In the genomic region with DNA sequence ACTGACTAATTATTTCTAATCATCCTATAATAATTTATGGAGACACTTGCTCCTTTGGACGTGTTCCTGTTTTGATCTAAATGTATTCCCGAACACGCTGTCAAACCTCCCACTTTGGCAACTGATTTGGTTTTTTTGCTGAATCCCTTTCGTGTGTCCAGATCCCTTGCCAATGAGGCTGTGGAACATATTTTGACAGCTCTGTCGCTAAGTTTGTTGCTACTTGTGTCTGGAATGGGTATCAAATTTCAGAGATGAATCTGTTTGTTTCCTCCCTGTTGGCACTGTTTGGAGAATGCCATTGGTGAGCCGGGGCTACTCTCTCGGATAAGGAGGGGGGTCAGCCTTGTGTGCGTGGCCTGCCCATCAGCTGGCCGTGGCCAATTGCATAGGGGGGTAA, we compare ENCODE assay signal across 22 mouse cellular contexts.
A peak's percentile ranks its signal among the peaks of the same experiment; 100 is the strongest.
DNase-seq lines count a peak whose midpoint lies in the region; ATAC-seq and TF ChIP-seq lines count a peak whose summit lies in the region.
"Had no signal": no experiment of that assay in that cellular context is flagged by ENCODE, and none has a peak within 500 bp of the region (broad histone marks: within the 10 kb centered on the region; RNA-seq: fewer than 3 reads in every experiment).

No protein-coding gene starts in this region.

- peak; percentile 35; the same call in 1 of the 2 replicates for ATAC-seq in forebrain, embryonic 15.5 days (replicated peaks)
- ATAC-seq in forebrain, embryonic 12.5 days (ENCODE audit: low FRiP score), result no peak
- no peak for ATAC-seq in megakaryocyte progenitor cell, adult 5-6 weeks (replicated peaks; ENCODE audit: poor library complexity)
- ATAC-seq: intestine, postnatal 0 days had no signal

- no peaks in the 10 kb centered on the region for H3K9me3 ChIP-seq in forebrain, embryonic 15.5 days
- peaks cover 2% of the 10 kb centered on the region; the same call in 1 of the 2 replicates for H3K9me3 ChIP-seq in forebrain, embryonic 12.5 days
- H3K9me3 ChIP-seq: embryonic facial prominence, embryonic 13.5 days; heart, embryonic 10.5 days; hindbrain, embryonic 15.5 days; limb, embryonic 13.5 days; stomach, embryonic 15.5 days had no signal

- H3K4me1 ChIP-seq in forebrain, embryonic 15.5 days, result peaks cover 20% of the 10 kb centered on the region
- 0 out of 2 replicates have a peak, but pooled peaks cover 3% of the 10 kb centered on the region for H3K4me1 ChIP-seq in forebrain, embryonic 12.5 days
- H3K4me1 ChIP-seq: embryonic facial prominence, embryonic 13.5 days; limb, embryonic 13.5 days; stomach, embryonic 15.5 days had no signal

- no peaks in the 10 kb centered on the region for H3K36me3 ChIP-seq in forebrain, embryonic 15.5 days
- H3K36me3 ChIP-seq in forebrain, embryonic 12.5 days (replicated peaks), result no peaks in the 10 kb centered on the region
- H3K36me3 ChIP-seq: embryonic facial prominence, embryonic 13.5 days; heart, embryonic 10.5 days; hindbrain, embryonic 15.5 days; limb, embryonic 13.5 days; stomach, embryonic 15.5 days had no signal

- H3K9ac ChIP-seq in forebrain, embryonic 15.5 days (replicated peaks), result no peak overlapping the region
- no peak overlapping the region for H3K9ac ChIP-seq in forebrain, embryonic 12.5 days
- H3K9ac ChIP-seq: embryonic facial prominence, embryonic 13.5 days; hindbrain, embryonic 15.5 days; limb, embryonic 13.5 days; liver, embryonic 14.5 days; stomach, embryonic 15.5 days had no signal

- no peaks in the 10 kb centered on the region for H3K27me3 ChIP-seq in forebrain, embryonic 15.5 days
- H3K27me3 ChIP-seq in forebrain, embryonic 12.5 days, result no peaks in the 10 kb centered on the region
- H3K27me3 ChIP-seq: embryonic facial prominence, embryonic 13.5 days; hindbrain, embryonic 15.5 days; limb, embryonic 13.5 days; stomach, embryonic 15.5 days had no signal

- intact Hi-C loops in left cerebral cortex, postnatal 25 days (cut with DNase I), result no loop called here

- no peak for TF ChIP-seq CTCF in layer of hippocampus, adult 2 months (conservative IDR thresholded peaks at IDR 0.05)

- H3K4me3 ChIP-seq in forebrain, embryonic 15.5 days, result no peak overlapping the region
- no peak overlapping the region for H3K4me3 ChIP-seq in forebrain, embryonic 12.5 days (replicated peaks)
- H3K4me3 ChIP-seq in layer of hippocampus, adult 2 months, result no peak overlapping the region
- H3K4me3 ChIP-seq: embryonic facial prominence, embryonic 13.5 days; heart, embryonic 10.5 days; hindbrain, embryonic 15.5 days; limb, embryonic 13.5 days; stomach, embryonic 15.5 days had no signal

- no peak overlapping the region for H3K27ac ChIP-seq in forebrain, embryonic 15.5 days (replicated peaks)
- H3K27ac ChIP-seq in forebrain, embryonic 12.5 days, result no peak overlapping the region
- no peak overlapping the region for H3K27ac ChIP-seq in layer of hippocampus, adult 2 months
- H3K27ac ChIP-seq: embryonic facial prominence, embryonic 13.5 days; heart, embryonic 10.5 days; hindbrain, embryonic 15.5 days; limb, embryonic 13.5 days; liver, embryonic 14.5 days; stomach, embryonic 15.5 days had no signal

- DNase-seq in left cerebral cortex, postnatal 25 days (ENCODE audit: low spot score in 2 of 2), result peak; percentile 10 to 63
- no peak for DNase-seq in left cerebral cortex, adult 8-10 months (ENCODE audit: low spot score in 2 of 2)
- peak; percentile 63 for DNase-seq in brain, adult 2 months (ENCODE audit: low read depth, low spot score)
- DNase-seq in layer of hippocampus, adult 2 months (ENCODE audit: low spot score in 2 of 2), result peak; percentile 33 to 72
- DNase-seq in adrenal gland, adult 8-10 months, result no peak
- DNase-seq: adrenal gland, postnatal 25 days; cerebellum, adult 9-10 months; gastrocnemius, postnatal 36 days; heart, postnatal 10 days; kidney, postnatal 10 days; lung, postnatal 36 days had no signal

- H3K4me2 ChIP-seq in forebrain, embryonic 15.5 days (replicated peaks), result no peak overlapping the region
- H3K4me2 ChIP-seq in forebrain, embryonic 12.5 days, result no peak overlapping the region
- H3K4me2 ChIP-seq: embryonic facial prominence, embryonic 13.5 days; hindbrain, embryonic 15.5 days; limb, embryonic 13.5 days; midbrain, embryonic 11.5 days; stomach, embryonic 15.5 days had no signal

- 49% methylated on average over 9 of the region's 9 CpGs for WGBS in forebrain, embryonic 15.5 days
- WGBS in forebrain, embryonic 12.5 days, result 81% methylated on average over 9 of the region's 9 CpGs

Comparison
In these comparisons a context has a peak if more than half of its experiments do, and no peak if none do; other contexts are left out.
1. DNase-seq: peak in left cerebral cortex, postnatal 25 days (2 of 2), brain, adult 2 months (single experiment) and layer of hippocampus, adult 2 months (2 of 2); none in left cerebral cortex, adult 8-10 months (0 of 2) and adrenal gland, adult 8-10 months (single experiment).